Mouse (Mus musculus) testis, postnatal 10 days (tissue): ENCODE measurements around the gene Mtr.
"Not testable (repeated sequence)": the region's sequence is repeated elsewhere in the genome, so short reads cannot be mapped to it uniquely, and the experiment has no call there.

ENCODE experiments used
- DNase-seq: peaks from one replicate; pipeline ENCODE4 v3.0.0; 2021; ENCODE audit warnings: low spot score

Mtr gene

GRCm38 (mm10) chr13:12159288-12160120 lies 98.4 kb downstream of the Mtr start:
- DNase-seq, result no peak

- DNase-seq, result no peak
These were observed 104.0 kb downstream of the Mtr start for GRCm38 (mm10) chr13:12153922-12154321.

DNA sequence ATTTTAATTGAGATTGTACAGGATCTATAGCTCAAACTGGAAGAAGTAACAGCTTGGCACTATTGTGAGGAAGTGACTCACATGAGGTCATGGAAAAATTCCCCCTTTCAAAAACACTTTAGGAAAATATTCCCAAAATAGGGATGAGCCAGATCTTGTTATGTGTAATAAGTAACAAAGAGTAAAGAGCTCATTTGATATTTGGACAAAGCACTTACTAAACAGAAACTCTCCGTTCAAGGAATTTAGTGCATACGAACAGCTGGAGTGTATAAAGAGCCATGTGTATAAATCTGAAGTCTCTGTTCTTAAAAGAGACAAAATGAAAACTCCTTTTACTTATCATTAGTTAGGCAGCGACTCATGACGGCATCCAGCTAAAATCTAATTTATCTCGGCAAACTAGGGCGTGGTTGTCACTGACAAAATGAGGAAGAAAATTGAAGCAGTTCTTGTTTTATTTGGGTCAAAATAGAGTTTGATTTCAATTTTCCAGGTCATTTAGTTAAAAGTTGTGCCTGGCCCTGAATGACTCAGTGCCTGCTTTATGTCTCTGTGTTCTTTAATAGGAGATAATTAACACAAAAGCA lies 110.9 kb downstream of the Mtr start:
- no peak for DNase-seq

GRCm38 (mm10) chr13:12146402-12146801 lies 111.5 kb downstream of the Mtr start:
- no peak for DNase-seq

GRCm38 (mm10) chr13:12143347-12143746 lies 114.6 kb downstream of the Mtr start:
- DNase-seq, result no peak

- not testable (repeated sequence) for DNase-seq
These were observed 121.5 kb downstream of the Mtr start for GRCm38 (mm10) chr13:12136461-12136860.

- no peak for DNase-seq
These were observed 124.4 kb downstream of the Mtr start for GRCm38 (mm10) chr13:12133549-12133948.
